Mouse (Mus musculus) right cerebral cortex, postnatal 25 days (tissue): ENCODE measurements around the gene Gclm.
A peak's percentile ranks its signal among the peaks of the same experiment; 100 is the strongest.

Experiments used
- DNase-seq: peaks from one replicate; pipeline ENCODE4 v3.0.0; 2022

Gene Gclm

DNA sequence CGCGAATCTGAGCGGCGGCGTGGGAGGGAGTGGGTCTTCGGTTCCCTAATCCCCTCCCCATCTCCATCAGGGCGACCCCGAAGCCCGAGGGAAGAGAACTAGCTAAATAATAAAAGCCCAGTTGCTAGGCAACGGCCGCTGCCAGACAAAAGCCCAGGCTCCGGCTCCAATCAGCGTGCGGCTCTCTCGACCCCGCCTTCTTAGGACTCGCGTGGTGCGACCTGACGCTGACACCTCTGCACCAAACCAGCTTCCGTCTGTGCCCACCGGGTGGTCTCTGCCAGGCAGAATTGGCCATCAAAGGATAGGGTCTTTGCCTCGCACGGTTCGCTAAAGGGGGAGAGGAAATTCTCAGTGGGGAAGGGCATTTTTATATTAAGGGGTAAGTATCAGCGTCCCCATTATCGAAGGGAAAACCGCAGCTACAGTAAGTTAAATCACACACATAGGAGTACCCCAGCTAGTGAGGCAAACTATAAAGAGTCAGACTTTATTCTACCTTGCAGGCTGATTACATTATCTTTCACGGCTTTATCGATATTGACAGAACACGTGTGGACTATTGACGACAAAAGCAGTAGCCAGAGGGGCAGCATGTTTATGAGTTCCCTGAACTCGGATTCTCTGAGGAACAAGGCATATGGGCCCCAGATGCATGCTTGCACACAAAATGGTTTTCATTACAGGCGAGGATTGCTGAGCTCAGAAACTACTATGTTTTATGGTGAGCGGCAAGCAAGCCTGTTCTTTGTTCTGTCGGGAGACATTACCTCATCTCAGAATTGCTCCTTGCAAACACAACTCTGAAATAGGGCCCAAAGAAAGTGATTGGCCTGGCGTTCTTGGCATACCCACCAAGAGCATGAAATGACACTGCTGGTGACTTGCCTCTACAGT lies 48.8 kb downstream of the Gclm start, which contains the start of gene Bcar3:
Gene Bcar3, plus strand, starts transcription at position 183 of the 897 bp plus-strand sequence.
- DNase-seq: peak; percentile 90

GRCm38 (mm10) chr3:122295511-122295910 lies 50.2 kb downstream of the Gclm start:
- DNase-seq: no peak

DNA sequence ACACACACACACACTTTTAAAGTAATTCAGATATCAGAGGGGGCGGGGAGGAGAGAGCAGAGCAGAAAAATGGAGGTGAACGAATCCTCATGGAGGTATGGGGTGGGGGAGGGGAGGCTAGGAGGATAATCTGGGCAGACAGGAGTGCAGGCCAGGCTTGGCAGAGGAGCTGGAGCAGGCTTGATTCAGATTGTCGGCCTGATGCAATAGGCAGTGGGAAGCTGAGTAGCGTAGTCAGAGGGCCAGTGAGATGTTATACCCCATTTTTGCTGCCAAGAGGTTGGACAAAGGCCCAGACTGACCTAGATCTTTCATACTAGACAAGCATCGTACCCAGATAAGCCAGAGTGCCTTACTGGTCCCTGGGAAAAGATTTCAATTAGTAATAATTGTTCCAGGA lies 51.6 kb downstream of the Gclm start:
- DNase-seq: no peak

DNA sequence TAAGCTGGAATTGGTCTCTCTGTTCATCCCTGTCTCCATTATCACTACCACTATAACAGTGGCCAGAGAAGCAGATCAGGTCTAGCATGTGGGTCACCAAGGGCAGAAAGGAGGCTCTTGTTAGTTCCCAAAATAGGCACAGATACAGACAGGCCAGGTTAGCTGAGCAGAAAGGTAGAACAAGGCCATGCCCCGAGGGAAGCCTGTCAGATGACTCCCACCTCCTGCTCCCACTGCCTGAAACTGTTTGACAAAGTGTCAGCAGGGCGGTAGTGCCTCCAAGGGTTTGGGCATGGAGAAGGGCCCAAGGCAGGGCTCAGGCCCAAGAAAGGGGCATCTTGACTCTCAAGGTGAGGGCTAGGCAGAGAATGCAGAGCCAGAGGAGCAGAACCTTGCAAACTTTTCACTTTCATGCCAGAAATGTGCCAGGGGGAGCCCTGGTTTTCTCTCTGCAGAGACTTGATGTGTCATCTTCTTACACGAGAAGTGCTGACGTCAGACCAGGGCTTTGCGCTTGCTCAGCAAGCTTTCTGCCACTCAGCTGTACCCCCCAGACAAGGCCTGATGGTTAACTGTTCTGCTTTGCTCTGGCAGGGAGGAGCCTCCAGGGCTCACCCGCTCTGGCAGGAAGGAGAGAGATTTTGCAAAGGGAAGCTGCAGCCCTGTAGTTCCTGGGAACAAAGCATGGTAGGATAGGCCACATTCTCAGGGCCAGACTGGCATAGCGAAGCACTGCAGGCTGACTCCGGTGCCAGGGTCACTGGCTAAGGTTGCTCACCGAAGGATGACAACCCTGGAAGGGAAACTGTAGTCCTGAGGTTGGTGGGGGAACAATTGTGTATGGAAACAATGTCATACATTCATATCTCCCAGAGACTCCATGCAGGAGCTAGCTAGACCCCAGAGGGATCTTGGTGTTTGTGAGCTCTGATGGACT lies 55.9 kb downstream of the Gclm start:
- DNase-seq: peak; percentile 60

DNA sequence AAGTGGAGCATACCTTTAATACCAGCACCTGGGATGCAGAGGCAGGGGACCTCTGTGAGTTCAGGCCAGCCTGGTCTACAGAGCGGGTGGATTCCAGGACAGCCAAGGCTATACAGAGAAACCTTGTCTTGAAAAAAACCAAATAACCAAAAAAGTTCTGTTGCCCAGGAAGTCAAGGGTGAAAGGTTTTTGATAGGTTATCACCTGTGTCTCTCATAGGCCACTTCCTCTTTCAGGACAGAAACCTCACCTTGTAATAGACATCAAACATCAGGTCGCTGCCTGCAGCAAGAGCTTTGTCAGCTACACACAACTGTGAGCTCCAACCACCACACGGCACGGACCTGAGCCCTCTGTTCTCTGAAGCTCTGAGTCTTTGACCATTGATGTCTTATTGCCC lies 59.2 kb downstream of the Gclm start:
- DNase-seq: no peak

DNA sequence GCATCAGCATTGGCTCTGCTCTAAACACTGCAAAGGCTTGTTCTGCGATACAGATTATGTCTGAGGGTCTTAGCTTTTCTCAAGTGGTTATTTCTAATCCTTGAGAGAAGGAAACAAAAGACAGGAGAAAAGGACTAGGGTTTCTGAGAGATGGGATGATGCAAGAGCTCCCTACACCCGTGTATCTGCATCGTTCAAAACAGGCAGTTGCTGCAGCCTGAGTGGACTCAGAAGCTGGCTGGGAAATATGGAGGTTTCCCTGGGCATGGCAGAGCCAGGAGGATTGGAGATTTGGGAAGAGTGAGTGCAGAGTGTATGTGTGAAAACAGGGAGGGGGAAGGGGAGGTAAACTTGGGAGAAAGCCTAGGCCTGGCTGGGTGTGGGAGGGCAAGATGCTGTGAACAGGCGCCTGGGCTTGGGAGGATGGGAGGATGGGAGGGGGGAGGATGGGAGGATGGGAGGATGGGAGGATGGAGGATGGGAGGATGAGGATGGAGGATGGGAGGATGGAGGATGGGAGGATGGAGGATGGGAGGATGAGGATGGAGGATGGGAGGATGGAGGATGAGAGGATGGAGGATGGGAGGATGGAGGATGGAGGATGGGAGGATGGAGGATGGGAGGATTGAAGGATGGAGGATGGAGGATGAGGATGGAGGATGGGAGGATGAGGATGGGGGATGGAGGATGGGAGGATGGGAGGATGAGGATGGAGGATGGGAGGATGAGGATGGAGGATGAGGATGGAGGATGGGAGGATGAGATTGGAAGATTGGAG lies 62.7 kb downstream of the Gclm start:
- no peak for DNase-seq

DNA sequence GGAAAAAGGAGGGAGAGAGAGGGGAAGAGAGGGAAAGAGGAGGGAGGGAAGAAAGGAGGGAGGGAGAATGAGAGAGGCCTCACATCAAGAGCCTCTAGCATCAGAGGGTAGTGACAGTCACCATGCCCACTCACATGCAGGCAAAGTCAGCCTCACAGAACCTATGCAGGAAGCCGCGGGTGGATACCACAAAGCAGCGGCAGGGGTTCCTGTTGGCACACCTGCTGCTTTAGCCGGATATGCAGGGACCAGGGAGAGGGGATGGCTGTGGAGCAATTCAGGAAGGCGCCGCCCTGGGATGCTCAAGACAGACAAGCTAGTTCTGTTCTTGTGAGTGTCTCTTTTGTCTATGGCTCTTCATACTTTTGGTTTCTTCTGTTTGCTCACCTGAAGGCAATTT lies 63.6 kb downstream of the Gclm start:
- no peak for DNase-seq

- DNase-seq: peak; percentile 69
These were observed 66.7 kb downstream of the Gclm start for GRCm38 (mm10) chr3:122312078-122312477.

- no peak for DNase-seq
These were observed 67.7 kb downstream of the Gclm start for GRCm38 (mm10) chr3:122312936-122313629.

DNA sequence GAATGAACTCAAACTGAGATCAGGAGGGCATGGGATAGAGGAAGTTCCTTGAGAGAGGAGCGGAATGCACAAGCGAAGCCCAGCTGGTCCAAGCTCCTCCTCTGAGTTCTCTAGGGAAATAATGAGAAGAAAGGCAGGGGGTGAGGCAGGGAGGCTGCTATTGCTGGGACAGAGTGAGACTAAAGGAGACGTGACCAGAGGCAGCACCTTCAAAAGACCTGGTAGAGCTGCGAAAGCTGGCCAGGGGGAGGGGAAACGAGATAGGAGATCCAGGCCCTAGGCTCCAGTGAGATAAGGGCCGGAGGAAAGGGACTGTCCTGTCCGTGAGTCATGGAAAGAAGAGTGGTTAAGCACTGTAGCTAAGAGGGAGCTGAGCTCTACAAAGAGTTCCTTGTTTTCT lies 68.6 kb downstream of the Gclm start:
- no peak for DNase-seq

GRCm38 (mm10) chr3:122316621-122317020 lies 71.3 kb downstream of the Gclm start:
- no peak for DNase-seq

DNA sequence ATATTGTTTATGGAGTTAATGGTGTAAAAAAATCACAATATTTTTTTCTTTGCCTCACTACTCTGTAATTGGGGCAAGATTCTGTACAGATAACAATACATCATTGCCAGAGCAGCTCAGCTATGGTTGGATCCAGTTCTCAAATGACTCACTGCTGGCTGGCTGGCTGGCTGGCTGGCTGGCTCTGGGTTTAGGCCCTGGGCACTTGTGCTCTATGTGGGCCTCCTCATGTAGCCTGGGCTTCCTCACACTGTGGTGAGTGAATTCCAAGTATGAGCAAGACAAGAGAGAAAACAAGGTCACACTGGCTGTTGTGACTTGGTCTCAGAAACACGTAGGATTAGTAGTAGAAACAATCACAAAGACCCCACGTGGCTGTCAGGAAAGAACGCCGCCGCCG lies 72.0 kb downstream of the Gclm start:
- no peak for DNase-seq
